Comparison of ENCODE assay signal across 22 mouse cellular contexts in the genomic region with DNA sequence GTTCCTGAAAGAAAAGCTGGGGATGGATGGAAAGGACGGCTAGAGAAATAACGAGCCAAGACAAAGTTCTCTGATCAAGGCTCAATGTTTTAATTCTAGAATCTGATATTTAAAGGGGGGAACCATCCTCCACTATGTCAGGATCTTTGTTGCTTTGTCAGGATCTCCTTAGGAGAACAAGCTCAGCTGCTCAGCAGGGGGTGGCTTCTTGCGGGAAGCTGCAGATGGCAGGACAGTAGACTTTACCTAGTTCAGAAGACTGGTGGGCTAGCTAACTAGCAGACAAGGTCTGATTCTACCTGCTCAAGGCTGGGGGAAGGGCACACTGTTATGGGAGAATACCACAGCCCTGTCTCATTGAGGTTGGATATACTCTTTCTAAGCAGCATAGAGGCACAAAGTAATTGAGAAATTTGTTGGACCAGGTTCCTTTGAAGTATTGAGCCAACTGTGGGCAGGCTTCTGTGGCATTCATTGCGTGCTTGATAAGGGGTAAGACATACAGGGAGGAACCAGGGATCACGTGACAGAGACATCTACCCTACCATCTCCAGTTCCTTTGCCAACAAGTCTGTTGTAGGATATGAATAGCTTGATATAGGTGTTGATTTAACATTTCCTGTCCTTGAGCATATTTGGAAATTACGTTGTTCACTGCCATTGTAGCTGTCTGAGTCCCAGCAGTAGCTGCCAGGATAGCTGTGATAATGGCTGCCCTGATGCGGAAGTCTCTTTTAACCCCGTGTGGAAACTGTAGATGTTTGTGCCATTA. TPM values are rescaled to one million over a fixed set of nuclear protein-coding genes. Genes with fewer than 3 reads are reported as not detected.
DNase-seq lines count a peak whose midpoint lies in the region; ATAC-seq and TF ChIP-seq lines count a peak whose summit lies in the region.
"Had no signal": no experiment of that assay in that cellular context is flagged by ENCODE, and none has a peak within 500 bp of the region (broad histone marks: within the 10 kb centered on the region; RNA-seq: fewer than 3 reads in every experiment).

No protein-coding gene starts in this region.

- DNase-seq in cerebellum, postnatal 10 days = peak; percentile 47 to 52
- DNase-seq in cerebellum, adult 11-12 months = no peak
- no peak for DNase-seq in heart, adult 9 months (ENCODE audit: low spot score in 2 of 2)
- peak; percentile 5 for DNase-seq in liver, postnatal 0 days
- DNase-seq in liver = no peak
- DNase-seq in right cerebral cortex, postnatal 14 days = no peak
- DNase-seq: adrenal gland, adult 2 months; heart, postnatal 14 days; kidney, adult 18-20 months; kidney, postnatal 10 days; thymus, adult 2 months had no signal

- 65% methylated on average over 8 of the region's 8 CpGs for WGBS in heart, embryonic 13.5 days
- WGBS in liver, postnatal 0 days (ENCODE audit: insufficient replicate concordance) = 79% methylated on average over 8 of the region's 8 CpGs

- peaks cover 35% of the 10 kb centered on the region for H3K36me3 ChIP-seq in heart, embryonic 13.5 days
- peaks cover 7% of the 10 kb centered on the region; the same call in 1 of the 2 replicates for H3K36me3 ChIP-seq in liver, postnatal 0 days (replicated peaks; ENCODE audit: insufficient read depth, low read length)

- H3K4me2 ChIP-seq in heart, embryonic 13.5 days = no peak overlapping the region
- no peak overlapping the region for H3K4me2 ChIP-seq in liver, postnatal 0 days (ENCODE audit: low read depth, low read length)
- H3K4me2 ChIP-seq: forebrain, embryonic 15.5 days; hindbrain, embryonic 12.5 days; limb, embryonic 12.5 days; lung, embryonic 15.5 days; midbrain, embryonic 13.5 days had no signal

- H3K4me3 ChIP-seq in heart, embryonic 13.5 days = no peak overlapping the region
- H3K4me3 ChIP-seq in liver, postnatal 0 days (ENCODE audit: low read depth, low read length) = no peak overlapping the region
- H3K4me3 ChIP-seq: forebrain, embryonic 15.5 days; hindbrain, embryonic 12.5 days; limb, embryonic 12.5 days; lung, embryonic 15.5 days; midbrain, embryonic 13.5 days had no signal

- no peaks in the 10 kb centered on the region for H3K27me3 ChIP-seq in heart, embryonic 13.5 days (replicated peaks)
- H3K27me3 ChIP-seq in liver, postnatal 0 days (ENCODE audit: insufficient read depth, low read length) = no peaks in the 10 kb centered on the region
- H3K27me3 ChIP-seq: forebrain, embryonic 15.5 days; hindbrain, embryonic 12.5 days; limb, embryonic 12.5 days; lung, embryonic 15.5 days; midbrain, embryonic 13.5 days; Patski had no signal

- TF ChIP-seq EP300 in liver, postnatal 0 days (IDR thresholded peaks at IDR 0.05; ENCODE audit: low read depth) = no peak

- TF ChIP-seq CTCF in liver, postnatal 0 days (IDR thresholded peaks at IDR 0.05; ENCODE audit: low read depth) = no peak

- no peaks in the 10 kb centered on the region for H3K9me3 ChIP-seq in heart, embryonic 13.5 days
- H3K9me3 ChIP-seq in liver, postnatal 0 days (ENCODE audit: low read length) = no peaks in the 10 kb centered on the region; the same call in 1 of the 2 replicates
- H3K9me3 ChIP-seq: forebrain, embryonic 15.5 days; hindbrain, embryonic 12.5 days; limb, embryonic 12.5 days; lung, embryonic 15.5 days; midbrain, embryonic 13.5 days had no signal

- no peak overlapping the region for H3K9ac ChIP-seq in heart, embryonic 13.5 days
- no peak overlapping the region for H3K9ac ChIP-seq in liver, postnatal 0 days (replicated peaks)
- H3K9ac ChIP-seq: forebrain, embryonic 15.5 days; hindbrain, embryonic 12.5 days; limb, embryonic 12.5 days; liver, embryonic 14.5 days; lung, embryonic 15.5 days; midbrain, embryonic 13.5 days had no signal

- 0 out of 2 replicates have a peak overlapping the region, but pooled peaks have one; percentile 59 for H3K27ac ChIP-seq in heart, embryonic 13.5 days (replicated peaks)
- H3K27ac ChIP-seq in liver, postnatal 0 days (ENCODE audit: low read depth) = no peak overlapping the region
- H3K27ac ChIP-seq: forebrain, embryonic 15.5 days; hindbrain, embryonic 12.5 days; limb, embryonic 12.5 days; liver, embryonic 14.5 days; midbrain, embryonic 13.5 days had no signal

- ATAC-seq in heart, embryonic 13.5 days (ENCODE audit: extremely low read depth, insufficient number of reproducible peaks, low FRiP score, low TSS enrichment) = no peak
- no peak for ATAC-seq in liver, postnatal 0 days
- ATAC-seq in megakaryocyte-erythroid progenitor cell, adult 5-6 weeks (replicated peaks; ENCODE audit: low FRiP score, low TSS enrichment, poor library complexity, severe bottlenecking) = peak; percentile 83
- ATAC-seq: CD4-positive, CD25-positive, alpha-beta regulatory T cell, adult 4 months; forebrain, embryonic 15.5 days; midbrain, embryonic 13.5 days; Patski had no signal

- H3K4me1 ChIP-seq in heart, embryonic 13.5 days = peaks cover 22% of the 10 kb centered on the region
- H3K4me1 ChIP-seq in liver, postnatal 0 days (ENCODE audit: insufficient read depth) = no peaks in the 10 kb centered on the region
- H3K4me1 ChIP-seq: forebrain, embryonic 15.5 days; hindbrain, embryonic 12.5 days; limb, embryonic 12.5 days; midbrain, embryonic 13.5 days had no signal

RNA-seq across cellular contexts. Expression of a gene that starts 17.1 kb away (rescaled TPM):
- 0.39 and 0.40 TPM in 2 replicates for polyA plus RNA-seq in heart, embryonic 13.5 days (2015; fragmentation: Nextera tagmentation; extraction: Ambion mirVana)
- polyA plus RNA-seq in liver, postnatal 0 days (2015; fragmentation: Nextera tagmentation; extraction: Ambion mirVana) = 0.14 and 0.16 TPM in 2 replicates
- 1.7 TPM in 2 replicates for total RNA-seq in megakaryocyte-erythroid progenitor cell, adult 5-6 weeks (2014; fragmentation: Nextera tagmentation)
- 1.5 and 1.8 TPM in 2 replicates for total RNA-seq in megakaryocyte-erythroid progenitor cell, adult 5-6 weeks (2017)

RNA-seq across cellular contexts. Expression of a gene that starts 39.4 kb away (rescaled TPM):
- polyA plus RNA-seq in heart, embryonic 13.5 days (2015; fragmentation: Nextera tagmentation; extraction: Ambion mirVana) = 0.61 and 0.62 TPM in 2 replicates
- 0.20 and 0.76 TPM in 2 replicates for polyA plus RNA-seq in liver, postnatal 0 days (2015; fragmentation: Nextera tagmentation; extraction: Ambion mirVana)
- not detected in 2 replicates for total RNA-seq in megakaryocyte-erythroid progenitor cell, adult 5-6 weeks (2014; fragmentation: Nextera tagmentation)
- 3.8 TPM in 1 of 2 replicates, not detected in the other for total RNA-seq in megakaryocyte-erythroid progenitor cell, adult 5-6 weeks (2017)
- total RNA-seq: common myeloid progenitor, adult 5-6 weeks had no signal

Comparison
In these comparisons a context has a peak if more than half of its experiments do, and no peak if none do; other contexts are left out.
1. DNase-seq: peak in cerebellum, postnatal 10 days (2 of 2) and liver, postnatal 0 days (single experiment); none in cerebellum, adult 11-12 months (single experiment), heart, adult 9 months (0 of 2), liver (single experiment) and right cerebral cortex, postnatal 14 days (single experiment).